Mouse (Mus musculus) CH12.LX (cell line): Measurements from ENCODE around the gene BC052040. TPM values are rescaled to one million over a fixed set of nuclear protein-coding genes. Genes with fewer than 3 reads are reported as not detected.

ENCODE experiments used
- DNase-seq: peaks from one replicate; pipeline ENCODE4 v3.0.0-alpha.2; 2013; ENCODE audit errors: extremely low read depth
- H3K27ac ChIP-seq: 2 replicates; pipeline ENCODE4 v1.5.1; 2012; ENCODE audit warnings: low read depth, mild to moderate bottlenecking, control low read depth, moderate library complexity; ENCODE audit not compliant: insufficient read depth
- H3K27me3 ChIP-seq: replicated peaks from 2 replicates; pipeline ENCODE3; 2012; ENCODE audit warnings: inconsistent platforms
- H3K36me3 ChIP-seq, 2 experiments: replicated peaks in 1 of 2; 2 replicates each; pipeline versions ENCODE3 to v1.6.1; 2012; ENCODE audit warnings: inconsistent platforms in 1 of 2, low read length in 1 of 2, mild to moderate bottlenecking in 1 of 2, mixed read lengths in 1 of 2, moderate library complexity in 1 of 2; ENCODE audit not compliant: control insufficient read depth in 1 of 2, insufficient read depth in 1 of 2
- H3K4me1 ChIP-seq, 2 experiments: 2 replicates each; pipeline ENCODE4 v1.6.1; 2012; ENCODE audit warnings: inconsistent platforms in 1 of 2, moderate library complexity in 1 of 2; ENCODE audit not compliant: insufficient read depth in 2 of 2, control insufficient read depth in 1 of 2
- H3K4me2 ChIP-seq: 2 replicates; pipeline ENCODE4 v1.6.1; 2012; ENCODE audit warnings: low read depth, mild to moderate bottlenecking, control low read depth; ENCODE audit not compliant: poor library complexity, insufficient read depth, severe bottlenecking
- H3K4me3 ChIP-seq, 3 experiments: fragments of 150-350 bp in 1 of 3; sonication (generic) in 1 of 3; replicated peaks in 1 of 3; 2 replicates each; pipeline versions ENCODE3 to v1.5.1; 2011 to 2012; ENCODE audit warnings: low read depth in 2 of 3, low read length in 2 of 3, mild to moderate bottlenecking in 2 of 3, moderate library complexity in 2 of 3, control low read depth in 1 of 3, improper control_type of control experiment in 1 of 3, inconsistent platforms in 1 of 3, mixed read lengths in 1 of 3; ENCODE audit not compliant: poor library complexity in 1 of 3
- H3K79me2 ChIP-seq: replicated peaks from 2 replicates; pipeline ENCODE4 v1.6.1; 2012; ENCODE audit warnings: mild to moderate bottlenecking, moderate library complexity; ENCODE audit not compliant: control insufficient read depth, poor library complexity, insufficient read depth, severe bottlenecking; ENCODE audit errors: extremely low read depth
- H3K9ac ChIP-seq: 2 replicates; pipeline ENCODE4 v1.6.1; 2012; ENCODE audit warnings: low read depth, mild to moderate bottlenecking, control low read depth, moderate library complexity; ENCODE audit not compliant: insufficient read depth
- H3K9me3 ChIP-seq: replicated peaks from 2 replicates; pipeline ENCODE3; 2012; ENCODE audit warnings: low read length, inconsistent platforms, mixed read lengths
- CHD1 ChIP-seq: IDR thresholded peaks from 2 replicates; pipeline ENCODE4 v1.6.1; 2012; ENCODE audit warnings: low read depth, low read length, improper control_type of control experiment, inconsistent platforms
- CHD2 ChIP-seq: IDR thresholded peaks from 2 replicates; pipeline ENCODE4 v1.6.1; 2011; ENCODE audit warnings: low read length, improper control_type of control experiment
- CTCF ChIP-seq, 2 experiments: IDR thresholded peaks in 1 of 2; conservative IDR thresholded peaks in 1 of 2; 2 replicates each; pipeline ENCODE4 v1.5.1; 2011 to 2012; ENCODE audit warnings: low read depth in 2 of 2, low read length in 2 of 2, improper control_type of control experiment in 1 of 2, inconsistent platforms in 1 of 2, mild to moderate bottlenecking in 1 of 2, moderate library complexity in 1 of 2
- E2F4 ChIP-seq: IDR thresholded peaks from 2 replicates; pipeline ENCODE4 v1.6.1; 2011; ENCODE audit warnings: low read depth, low read length, improper control_type of control experiment; ENCODE audit not compliant: insufficient replicate concordance
- ELF1 ChIP-seq: IDR thresholded peaks from 2 replicates; pipeline ENCODE4 v1.6.1; 2014; ENCODE audit warnings: low read depth, mild to moderate bottlenecking, inconsistent platforms, low read length, improper control_type of control experiment
- EP300 ChIP-seq: IDR thresholded peaks from 2 replicates; pipeline ENCODE4 v1.6.1; 2011; ENCODE audit warnings: low read length, improper control_type of control experiment
- HCFC1 ChIP-seq: IDR thresholded peaks from 2 replicates; pipeline ENCODE4 v1.6.1; 2012; ENCODE audit warnings: low read depth, mild to moderate bottlenecking, inconsistent platforms, low read length, improper control_type of control experiment
- KAT2A ChIP-seq: IDR thresholded peaks from 2 replicates; pipeline ENCODE4 v1.6.1; 2012; ENCODE audit warnings: low read length, improper control_type of control experiment, inconsistent platforms; ENCODE audit not compliant: insufficient replicate concordance
- MAFK ChIP-seq: IDR thresholded peaks from 2 replicates; pipeline ENCODE4 v1.6.1; 2011; ENCODE audit warnings: low read length, improper control_type of control experiment; ENCODE audit not compliant: insufficient replicate concordance
- MAX ChIP-seq: IDR thresholded peaks from 2 replicates; pipeline ENCODE4 v1.6.1; 2011; ENCODE audit warnings: low read length, improper control_type of control experiment
- MAZ ChIP-seq: IDR thresholded peaks from 2 replicates; pipeline ENCODE4 v1.6.1; 2012; ENCODE audit warnings: low read depth, mild to moderate bottlenecking, inconsistent platforms, low read length, improper control_type of control experiment, moderate library complexity
- MEF2A ChIP-seq: IDR thresholded peaks from 2 replicates; pipeline ENCODE4 v1.6.1; 2014; ENCODE audit warnings: low read depth, mild to moderate bottlenecking, inconsistent platforms, low read length, improper control_type of control experiment, borderline replicate concordance
- MXI1 ChIP-seq: IDR thresholded peaks from 2 replicates; pipeline ENCODE4 v1.6.1; 2011; ENCODE audit warnings: mild to moderate bottlenecking, low read depth, low read length, improper control_type of control experiment
- MYC ChIP-seq: IDR thresholded peaks from 2 replicates; pipeline ENCODE4 v1.6.1; 2011; ENCODE audit warnings: low read depth, mild to moderate bottlenecking, improper control_type of control experiment, low read length
- NELFE ChIP-seq: IDR thresholded peaks from 2 replicates; pipeline ENCODE4 v1.6.1; 2011; ENCODE audit warnings: low read depth, low read length, improper control_type of control experiment
- NRF1 ChIP-seq: IDR thresholded peaks from 2 replicates; pipeline ENCODE4 v1.6.1; 2014; ENCODE audit warnings: low read depth, mild to moderate bottlenecking, inconsistent platforms, low read length, improper control_type of control experiment, moderate library complexity
- PAX5 ChIP-seq: IDR thresholded peaks from 2 replicates; pipeline ENCODE4 v1.6.1; 2012; ENCODE audit warnings: low read length, inconsistent platforms, mixed read lengths
- POLR2A ChIP-seq: IDR thresholded peaks from 2 replicates; pipeline ENCODE4 v1.6.1; 2011; ENCODE audit warnings: low read depth, mild to moderate bottlenecking, improper control_type of control experiment, low read length
- POLR2AphosphoS2 ChIP-seq: IDR thresholded peaks from 2 replicates; pipeline ENCODE4 v1.6.1; 2011; ENCODE audit warnings: low read depth, low read length, improper control_type of control experiment
- RAD21 ChIP-seq: IDR thresholded peaks from 2 replicates; pipeline ENCODE4 v1.6.1; 2011; ENCODE audit warnings: low read depth, mild to moderate bottlenecking, low read length, improper control_type of control experiment, moderate library complexity
- RCOR1 ChIP-seq: conservative IDR thresholded peaks from 2 replicates; pipeline ENCODE4 v1.6.1; 2012; ENCODE audit warnings: low read depth, mild to moderate bottlenecking, inconsistent platforms, low read length, improper control_type of control experiment
- SIN3A ChIP-seq: IDR thresholded peaks from 2 replicates; pipeline ENCODE4 v1.6.1; 2012; ENCODE audit warnings: low read length, improper control_type of control experiment, inconsistent platforms
- TBP ChIP-seq: conservative IDR thresholded peaks from 2 replicates; pipeline ENCODE4 v1.6.1; 2011; ENCODE audit warnings: low read depth, low read length, improper control_type of control experiment
- TCF12 ChIP-seq: IDR thresholded peaks from 2 replicates; pipeline ENCODE4 v1.6.1; 2014; ENCODE audit warnings: low read depth, mild to moderate bottlenecking, inconsistent platforms, low read length, improper control_type of control experiment
- UBTF ChIP-seq: IDR thresholded peaks from 2 replicates; pipeline ENCODE4 v1.6.1; 2012; ENCODE audit warnings: low read depth, mild to moderate bottlenecking, inconsistent platforms, low read length, improper control_type of control experiment, moderate library complexity
- ZC3H11A ChIP-seq: IDR thresholded peaks from 2 replicates; pipeline ENCODE4 v1.6.1; 2012; ENCODE audit warnings: low read depth, mild to moderate bottlenecking, inconsistent platforms, low read length, improper control_type of control experiment
- ZKSCAN1 ChIP-seq: IDR thresholded peaks from 2 replicates; pipeline ENCODE4 v1.6.1; 2012; ENCODE audit warnings: low read depth, inconsistent platforms, low read length, improper control_type of control experiment, borderline replicate concordance
- ZMIZ1 ChIP-seq: IDR thresholded peaks from 2 replicates; pipeline ENCODE4 v1.6.1; 2012; ENCODE audit warnings: low read depth, mild to moderate bottlenecking, inconsistent platforms, low read length, improper control_type of control experiment
- ZNF384 ChIP-seq: IDR thresholded peaks from 2 replicates; pipeline ENCODE4 v1.6.1; 2012; ENCODE audit warnings: low read depth, low read length, improper control_type of control experiment, inconsistent platforms
- dilution Hi-C: fragments of 300-500 bp; cut with MboI; formaldehyde crosslinking; loops from 2 replicates; pipeline ENCODE4 v1.14.3; 2020; ENCODE audit warnings: low sequenced_read_pairs; ENCODE audit not compliant: extremely low pct_unique_long_range_greater_than_20kb, extremely low pct_ligation_motif_present
- in situ Hi-C: fragments of 300-500 bp; cut with MboI; formaldehyde crosslinking; loops from 3 replicates; pipeline ENCODE4 v1.14.3; 2019; ENCODE audit warnings: low sequenced_read_pairs, low pct_ligation_motif_present, low pct_unique_long_range_greater_than_20kb, mixed read lengths
- polyA plus RNA-seq: library from polyadenylated mRNA; unstranded; fragments of >175 nt; gene quantifications from 2 replicates; pipeline ENCODE4 v1.2.1, GENCODE M21; 2012; ENCODE audit warnings: low read depth; ENCODE audit not compliant: insufficient read length
- total RNA-seq, 2 experiments: library from RNA; depleted of rRNA; stranded (reverse); fragments of 300-350 nt in 1 of 2; fragments of >200 nt in 1 of 2; gene quantifications; 2 replicates each; pipeline ENCODE4 v1.2.3; 2012 to 2014

Gene BC052040
- total RNA-seq (2012; rRNA removed) (6.0 and 6.5 TPM in 2 replicates), total RNA-seq (2014; rRNA removed) (4.9 and 5.9 TPM in 2 replicates), polyA plus RNA-seq (16.3 and 16.5 TPM in 2 replicates)

DNA sequence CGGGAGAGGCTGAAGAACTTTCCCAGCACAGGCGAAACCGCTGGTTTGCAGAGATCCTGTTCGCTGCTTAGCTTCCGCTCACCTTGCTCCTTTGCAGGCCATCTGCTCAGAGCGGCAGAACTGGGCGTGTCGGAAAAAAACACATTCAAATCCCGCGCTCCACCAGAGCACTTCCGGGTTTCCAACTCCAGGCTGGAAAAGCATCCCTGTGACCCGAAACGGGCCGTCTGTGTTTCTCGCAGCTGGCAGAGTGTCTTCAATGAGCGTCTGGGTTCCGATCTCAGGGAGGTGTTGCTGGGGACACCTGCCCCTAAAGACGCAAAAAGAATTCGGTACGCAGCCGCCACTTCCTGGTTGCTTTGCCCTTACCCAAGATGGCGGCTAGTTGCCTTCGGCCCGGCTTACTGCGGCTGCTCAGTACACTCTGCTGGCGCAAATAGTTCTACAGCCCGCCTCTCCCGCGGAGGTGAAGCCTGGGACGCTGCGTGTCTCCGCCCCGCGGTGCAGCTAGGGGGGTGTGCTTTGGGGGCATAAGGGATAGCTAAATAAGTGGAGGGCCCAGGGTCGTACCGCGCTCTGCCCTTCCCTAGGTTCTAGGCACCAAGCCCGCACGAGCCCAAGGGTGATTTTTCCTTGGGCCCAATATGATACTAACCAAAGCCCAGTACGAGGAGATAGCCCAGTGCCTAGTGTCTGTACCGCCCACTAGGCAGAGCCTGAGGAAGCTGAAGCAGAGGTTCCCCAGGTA lies at the start of gene BC052040:
TSS of gene BC052040 (plus strand) at position 476 of the 748 bp plus-strand sequence.
- TF ChIP-seq SIN3A, result peak; percentile 43; the same call in 1 of the 2 replicates
- peak; percentile 85; the same call in 1 of the 2 replicates for TF ChIP-seq KAT2A
- TF ChIP-seq NELFE, result peak; percentile 42
- TF ChIP-seq NRF1, result peak; percentile 85
- TF ChIP-seq MAZ, result no peak
- TF ChIP-seq RAD21, result no peak
- no peak for TF ChIP-seq EP300
- peak; percentile 92; the same call in 1 of the 2 replicates for TF ChIP-seq E2F4
- peak; percentile 70 for TF ChIP-seq POLR2A
- peak; percentile 51; the same call in 1 of the 2 replicates for TF ChIP-seq MEF2A
- TF ChIP-seq MYC, result peak; percentile 40; the same call in 1 of the 2 replicates
- TF ChIP-seq CHD2, result peak; percentile 73
- TF ChIP-seq MXI1, result peak; percentile 83
- no peak for TF ChIP-seq MAFK
- TF ChIP-seq POLR2AphosphoS2, result no peak
- peak; percentile 99 for TF ChIP-seq ELF1
- peak; percentile 42; the same call in 1 of the 2 replicates for TF ChIP-seq ZMIZ1
- TF ChIP-seq HCFC1, result peak; percentile 94
- no peak for TF ChIP-seq ZNF384
- TF ChIP-seq PAX5, result no peak
- TF ChIP-seq CHD1, result no peak
- no peak for TF ChIP-seq ZC3H11A
- 0 out of 2 replicates have a peak, but pooled peaks have one; percentile 13 for TF ChIP-seq UBTF
- peak; percentile 36; the same call in 1 of the 2 replicates for TF ChIP-seq TBP
- TF ChIP-seq RCOR1, result no peak
- TF ChIP-seq ZKSCAN1, result no peak
- no peak for TF ChIP-seq CTCF (conservative IDR thresholded peaks at IDR 0.05 in 1 of 2, IDR thresholded peaks at IDR 0.05 in 1 of 2; ENCODE audit: low read depth in 2 of 2, low read length in 2 of 2)
- peak; percentile 74; the same call in 1 of the 2 replicates for TF ChIP-seq TCF12
- peak; percentile 64 for TF ChIP-seq MAX
- Histone ChIP-seq H3K27ac (peak within 1 kb of the TSS; percentile 15; the same call in 1 of the 2 replicates), H3K4me1 (peaks cover 0 to 26% of the 10 kb centered on the region in 2 experiments; a peak in 2 of 4 replicates), H3K27me3 (no peaks in the 10 kb centered on the region), H3K9me3 (no peaks in the 10 kb centered on the region), H3K36me3 (peaks cover 0 to 2% of the 10 kb centered on the region in 2 experiments), H3K4me3 (peak within 1 kb of the TSS; percentile 65 to 81 (median 78)), H3K9ac (peak within 1 kb of the TSS; percentile 61), H3K4me2 (peak within 1 kb of the TSS; percentile 57), H3K79me2 (peaks cover 4% of the 10 kb centered on the region)
- dilution Hi-C loops, result no loop called here
- in situ Hi-C loops, result no loop called here
- peak; percentile 90 for DNase-seq
